Mouse (Mus musculus): ENCODE data around the gene Mmp10. TPM values are rescaled to one million over a fixed set of nuclear protein-coding genes. Genes with fewer than 3 reads are reported as not detected.

Mmp10 gene
- not detected for total RNA-seq (2021)
- long read RNA-seq, experiment 1: 0 reads
- long read RNA-seq, experiment 2: 0 reads

GRCm38 (mm10) chr9:7502051-7502450, at the start of gene Mmp10:
Gene Mmp10, plus strand, starts transcription at chr9:7502352.
- no peak within 1 kb of the TSS for H3K27ac ChIP-seq
- TF ChIP-seq CTCF (conservative IDR thresholded peaks at IDR 0.05): no peak
- no peak for DNase-seq (ENCODE audit: low spot score in 2 of 2)
- H3K4me3 ChIP-seq: no peak within 1 kb of the TSS

- H3K27ac ChIP-seq: no peak overlapping the region
- no peak overlapping the region for H3K4me3 ChIP-seq
- DNase-seq (ENCODE audit: low spot score in 2 of 2): no peak
- TF ChIP-seq CTCF (conservative IDR thresholded peaks at IDR 0.05): no peak
Observed at GRCm38 (mm10) chr9:7453302-7453701, 48.9 kb upstream of the Mmp10 start.

- H3K27ac ChIP-seq: no peak overlapping the region
- DNase-seq (ENCODE audit: low spot score in 2 of 2): no peak
- no peak overlapping the region for H3K4me3 ChIP-seq
- no peak for TF ChIP-seq CTCF (conservative IDR thresholded peaks at IDR 0.05)
Observed at GRCm38 (mm10) chr9:7470262-7470661, 31.9 kb upstream of the Mmp10 start.

GRCm38 (mm10) chr9:7483684-7484394, 18.3 kb upstream of the Mmp10 start:
- H3K4me3 ChIP-seq: no peak overlapping the region
- no peak for DNase-seq (ENCODE audit: low spot score in 2 of 2)
- no peak for TF ChIP-seq CTCF (conservative IDR thresholded peaks at IDR 0.05)
- no peak overlapping the region for H3K27ac ChIP-seq

- no peak for TF ChIP-seq CTCF (conservative IDR thresholded peaks at IDR 0.05)
- no peak for DNase-seq (ENCODE audit: low spot score in 2 of 2)
- Histone ChIP-seq H3K27ac (no peak overlapping the region), H3K4me3 (no peak overlapping the region)
Observed at GRCm38 (mm10) chr9:7501138-7501537, 1.0 kb upstream of the Mmp10 start.

- TF ChIP-seq CTCF (conservative IDR thresholded peaks at IDR 0.05): no peak
- no peak overlapping the region for H3K4me3 ChIP-seq
- no peak for DNase-seq (ENCODE audit: low spot score in 2 of 2)
- H3K27ac ChIP-seq: no peak overlapping the region
Observed at GRCm38 (mm10) chr9:7507321-7507876, 5.2 kb downstream of the Mmp10 start.

GRCm38 (mm10) chr9:7509619-7510233, 7.6 kb downstream of the Mmp10 start:
- no peak for TF ChIP-seq CTCF (conservative IDR thresholded peaks at IDR 0.05)
- DNase-seq (ENCODE audit: low spot score in 2 of 2): no peak
- Histone ChIP-seq H3K27ac (no peak overlapping the region), H3K4me3 (no peak overlapping the region)

GRCm38 (mm10) chr9:7517944-7518571, 15.9 kb downstream of the Mmp10 start:
- TF ChIP-seq CTCF (conservative IDR thresholded peaks at IDR 0.05): no peak
- H3K27ac ChIP-seq: no peak overlapping the region
- DNase-seq (ENCODE audit: low spot score in 2 of 2): no peak
- H3K4me3 ChIP-seq: no peak overlapping the region

GRCm38 (mm10) chr9:7526255-7526940, 24.2 kb downstream of the Mmp10 start:
- Histone ChIP-seq H3K27ac (no peak overlapping the region), H3K4me3 (no peak overlapping the region)
- no peak for DNase-seq (ENCODE audit: low spot score in 2 of 2)
- TF ChIP-seq CTCF (conservative IDR thresholded peaks at IDR 0.05): no peak

- DNase-seq (ENCODE audit: low spot score in 2 of 2): no peak
- TF ChIP-seq CTCF (conservative IDR thresholded peaks at IDR 0.05): no peak
- no peak overlapping the region for H3K4me3 ChIP-seq
- no peak overlapping the region for H3K27ac ChIP-seq
Observed at GRCm38 (mm10) chr9:7542763-7543162, 40.6 kb downstream of the Mmp10 start.

- Histone ChIP-seq H3K27ac (no peak overlapping the region), H3K4me3 (no peak overlapping the region)
- TF ChIP-seq CTCF (conservative IDR thresholded peaks at IDR 0.05): no peak
- DNase-seq (ENCODE audit: low spot score in 2 of 2): no peak
Observed at GRCm38 (mm10) chr9:7544923-7545457, 42.8 kb downstream of the Mmp10 start.

GRCm38 (mm10) chr9:7545471-7545870, 43.3 kb downstream of the Mmp10 start:
- Histone ChIP-seq H3K27ac (no peak overlapping the region), H3K4me3 (no peak overlapping the region)
- DNase-seq (ENCODE audit: low spot score in 2 of 2): no peak
- no peak for TF ChIP-seq CTCF (conservative IDR thresholded peaks at IDR 0.05)

Data from layer of hippocampus, adult 2 months (tissue).